Mouse (Mus musculus) monocyte, adult 2 months (primary cell): ENCODE results near the gene Sept8.

Experiments
- DNase-seq, 2 experiments: peaks; one replicate each; pipeline ENCODE4 v3.0.0; 2022; ENCODE audit warnings: low spot score in 2 of 2, low read depth in 1 of 2

Gene Sept8

DNA sequence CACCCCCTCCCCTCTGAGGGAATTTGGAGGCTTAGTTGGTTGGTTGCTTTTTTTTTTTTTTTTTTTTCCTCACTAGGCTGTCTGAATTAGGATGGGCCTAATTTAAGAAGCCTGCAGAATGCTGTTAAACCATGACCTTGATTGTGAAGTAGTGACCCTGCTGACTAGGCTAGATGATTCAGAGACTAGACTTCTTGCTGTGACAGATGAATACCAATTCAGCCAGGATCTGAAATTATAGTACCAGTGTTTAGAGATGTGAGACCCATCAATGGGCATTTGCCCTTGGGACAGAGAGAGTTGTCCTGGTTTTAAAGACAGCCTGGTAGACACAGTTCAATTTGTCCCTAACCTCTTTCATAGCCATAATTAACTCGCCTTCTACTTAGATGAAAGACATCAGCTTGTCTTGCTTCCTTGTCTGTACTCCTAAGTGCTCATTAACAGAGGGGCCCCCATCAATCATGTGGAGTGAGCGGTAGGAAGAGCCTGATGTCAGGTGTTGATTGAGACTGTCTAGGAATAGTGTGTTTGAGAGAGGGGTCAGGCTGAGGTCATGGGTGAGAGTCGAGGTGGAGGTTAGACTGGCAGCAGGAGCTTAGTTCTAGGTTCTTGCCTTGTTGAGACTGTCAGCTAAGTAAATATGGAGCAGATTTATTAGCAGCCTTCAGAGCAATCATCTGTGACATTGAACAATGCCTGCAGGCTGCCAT is 25.7 kb upstream of the Sept8 start:
- no peak for DNase-seq

- no peak for DNase-seq
These were observed 23.6 kb upstream of the Sept8 start for GRCm38 (mm10) chr11:53495417-53495816.

DNA sequence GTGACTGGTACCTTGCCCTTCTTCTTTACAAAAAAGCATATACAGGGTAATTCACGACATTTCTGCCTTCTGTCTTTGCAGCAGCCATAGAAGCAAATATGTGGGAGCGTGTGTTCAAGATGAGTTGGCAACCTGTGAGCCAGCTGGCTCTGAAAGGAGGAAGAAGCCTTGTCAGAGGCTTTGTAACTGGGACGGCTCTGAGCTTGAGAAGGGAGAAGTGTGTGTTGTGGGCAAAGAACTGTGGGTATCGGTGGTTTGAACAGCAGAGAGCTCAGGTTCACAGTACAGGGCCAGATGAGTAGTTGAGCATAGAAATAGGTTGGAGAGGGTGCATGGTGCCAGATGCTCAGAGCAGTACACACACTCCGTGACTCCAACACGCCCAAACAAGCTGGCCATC is 22.1 kb upstream of the Sept8 start:
- DNase-seq = no peak

DNA sequence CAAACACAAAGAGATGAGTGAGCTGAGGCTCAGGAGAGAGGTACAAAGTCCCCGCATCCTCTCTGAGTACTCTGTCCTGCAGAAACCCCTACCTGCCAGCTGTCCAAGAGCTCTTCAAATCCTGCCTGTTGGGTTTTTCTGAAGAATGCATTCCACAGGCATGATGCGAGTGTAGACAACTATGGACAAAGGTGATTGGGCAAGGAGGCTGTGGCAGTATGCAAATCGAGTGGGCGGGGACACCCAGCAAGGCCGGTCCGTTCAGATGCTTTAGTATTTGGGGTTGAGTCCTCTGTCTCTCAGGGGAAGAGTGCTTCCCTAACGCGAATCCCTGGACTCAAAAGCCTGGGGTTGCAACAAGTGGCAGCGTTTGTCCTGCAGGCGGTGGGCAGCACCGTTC is 18.5 kb upstream of the Sept8 start:
- DNase-seq = no peak

GRCm38 (mm10) chr11:53502039-53502765 is 16.9 kb upstream of the Sept8 start:
- no peak for DNase-seq

DNA sequence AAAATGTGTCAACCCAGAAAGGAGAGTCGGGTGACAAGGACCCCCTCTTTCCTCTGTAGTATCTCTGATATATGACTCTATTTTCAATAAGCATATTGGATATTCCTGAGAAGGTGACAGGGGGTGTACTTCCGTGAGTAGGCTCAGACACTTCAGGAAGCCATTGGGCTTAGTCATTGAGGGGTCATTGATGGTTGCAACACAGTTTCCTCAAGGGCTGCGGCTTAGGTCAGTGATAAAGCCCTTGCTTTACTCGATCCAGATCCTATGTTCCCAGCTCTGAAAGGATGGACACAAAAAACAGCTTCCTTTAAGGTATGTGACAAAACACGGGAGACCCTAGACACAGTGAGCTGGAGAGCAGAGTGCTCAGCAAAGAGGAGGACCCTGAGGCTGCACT is 15.3 kb upstream of the Sept8 start:
- no peak for DNase-seq

DNA sequence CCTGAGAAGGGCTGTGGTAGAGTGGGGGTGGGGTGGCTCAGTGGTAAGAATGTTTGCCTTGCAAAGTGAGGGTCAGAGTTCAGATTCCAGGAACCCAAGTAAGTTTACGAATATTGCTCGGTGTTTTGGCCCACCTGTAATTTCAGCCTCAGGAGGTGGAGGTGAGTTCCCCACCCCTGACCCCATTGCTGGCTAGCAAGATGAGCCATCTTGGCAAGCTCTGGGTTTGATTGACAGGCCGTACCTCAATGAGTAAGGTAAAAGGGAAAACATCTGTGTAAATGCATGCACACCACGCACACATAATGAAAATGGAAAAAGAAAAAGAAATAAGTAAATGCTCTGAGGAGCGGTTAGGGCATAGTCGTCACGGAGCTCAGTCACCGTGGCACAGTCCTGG is 14.7 kb upstream of the Sept8 start:
- no peak for DNase-seq

DNA sequence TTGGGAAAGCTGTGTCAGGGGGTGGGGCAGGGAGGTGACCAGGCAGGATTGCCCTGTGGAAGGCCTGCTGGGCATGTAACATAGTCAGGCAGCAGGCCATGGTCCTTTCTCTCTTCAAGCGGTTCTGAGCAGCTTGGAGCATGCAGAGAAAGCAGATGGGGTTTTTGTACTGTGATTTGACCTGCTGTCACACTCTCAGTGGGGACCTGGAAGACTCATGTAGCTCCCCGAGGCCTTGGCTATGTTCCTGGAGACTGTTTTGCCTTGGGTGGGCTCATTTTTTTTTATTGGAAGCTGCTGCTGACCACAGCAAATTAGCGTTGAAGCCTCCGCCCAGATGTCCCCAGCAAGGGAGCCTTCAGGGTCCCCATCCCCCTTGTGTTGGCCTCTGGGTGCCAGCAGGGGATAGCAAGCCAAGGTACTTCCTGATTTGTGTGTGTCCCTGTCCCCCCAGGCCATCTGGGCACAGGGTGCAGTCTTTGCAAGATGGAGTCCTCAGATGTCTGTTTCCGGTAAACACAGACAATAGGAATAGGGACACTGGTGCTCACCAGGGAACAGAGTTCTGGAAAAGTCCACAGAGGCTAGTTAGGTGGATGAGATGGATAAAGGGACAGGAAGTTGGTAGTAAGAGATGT is 13.9 kb upstream of the Sept8 start:
- DNase-seq = no peak

GRCm38 (mm10) chr11:53507098-53507805 is 11.8 kb upstream of the Sept8 start:
- DNase-seq = no peak

DNA sequence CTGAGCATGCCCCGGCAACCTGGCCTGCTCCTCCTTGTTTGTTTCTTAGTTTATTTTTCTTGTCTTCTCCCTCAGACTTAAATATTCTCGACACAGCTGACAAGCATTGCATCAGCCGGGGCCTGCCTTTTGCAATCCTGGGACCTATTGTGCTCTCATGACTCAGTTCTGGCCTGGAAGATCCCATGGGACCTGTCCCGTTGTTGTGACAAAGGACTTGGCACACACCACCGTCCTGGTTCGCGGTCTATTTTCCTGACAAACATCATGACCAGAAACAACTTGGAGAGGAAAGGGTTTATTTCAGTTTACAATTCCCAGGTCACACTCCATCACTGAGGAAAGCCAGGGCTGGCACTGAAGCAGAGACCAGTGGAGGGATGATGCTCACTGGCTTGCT is 10.9 kb upstream of the Sept8 start:
- no peak for DNase-seq

DNA sequence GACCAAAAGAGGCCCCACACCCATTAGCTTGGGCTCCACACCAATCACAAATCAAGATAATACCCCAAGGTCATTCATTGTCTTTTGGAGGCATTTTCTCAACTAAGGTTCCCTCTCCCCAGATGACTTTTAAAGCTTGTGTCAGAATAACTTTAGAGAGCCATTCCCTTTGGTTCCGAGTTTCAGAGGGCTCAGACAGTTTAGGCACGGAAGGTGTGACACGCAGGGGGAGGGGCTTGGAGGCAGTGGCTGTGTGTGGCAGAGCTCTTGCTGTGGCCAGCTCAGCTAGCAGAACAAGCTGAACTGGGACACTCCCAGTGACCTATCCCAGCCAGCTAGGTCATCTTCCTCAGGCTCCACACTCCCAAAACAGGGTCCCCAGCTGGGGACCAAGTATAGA is 10.5 kb upstream of the Sept8 start:
- DNase-seq = no peak

DNA sequence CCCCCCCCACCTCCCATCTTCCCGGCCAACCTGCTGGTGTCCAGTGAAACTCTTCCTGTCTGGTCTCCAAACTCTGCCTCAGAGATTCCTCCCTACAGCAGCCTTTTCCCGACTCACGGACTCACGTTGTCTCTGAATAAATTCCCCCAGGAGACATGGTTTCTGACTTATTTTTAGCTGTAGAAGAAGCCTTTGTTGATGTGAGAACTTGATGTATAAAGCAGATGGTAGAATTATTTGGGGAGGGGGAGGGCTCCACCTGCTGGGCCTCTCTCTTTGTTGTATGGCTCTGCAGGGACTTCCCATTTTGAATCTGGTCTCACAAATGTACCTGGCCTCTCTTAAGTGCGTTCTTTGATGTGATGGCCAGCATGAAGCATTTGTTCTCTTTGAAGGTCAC is 8.7 kb upstream of the Sept8 start:
- DNase-seq = no peak

DNA sequence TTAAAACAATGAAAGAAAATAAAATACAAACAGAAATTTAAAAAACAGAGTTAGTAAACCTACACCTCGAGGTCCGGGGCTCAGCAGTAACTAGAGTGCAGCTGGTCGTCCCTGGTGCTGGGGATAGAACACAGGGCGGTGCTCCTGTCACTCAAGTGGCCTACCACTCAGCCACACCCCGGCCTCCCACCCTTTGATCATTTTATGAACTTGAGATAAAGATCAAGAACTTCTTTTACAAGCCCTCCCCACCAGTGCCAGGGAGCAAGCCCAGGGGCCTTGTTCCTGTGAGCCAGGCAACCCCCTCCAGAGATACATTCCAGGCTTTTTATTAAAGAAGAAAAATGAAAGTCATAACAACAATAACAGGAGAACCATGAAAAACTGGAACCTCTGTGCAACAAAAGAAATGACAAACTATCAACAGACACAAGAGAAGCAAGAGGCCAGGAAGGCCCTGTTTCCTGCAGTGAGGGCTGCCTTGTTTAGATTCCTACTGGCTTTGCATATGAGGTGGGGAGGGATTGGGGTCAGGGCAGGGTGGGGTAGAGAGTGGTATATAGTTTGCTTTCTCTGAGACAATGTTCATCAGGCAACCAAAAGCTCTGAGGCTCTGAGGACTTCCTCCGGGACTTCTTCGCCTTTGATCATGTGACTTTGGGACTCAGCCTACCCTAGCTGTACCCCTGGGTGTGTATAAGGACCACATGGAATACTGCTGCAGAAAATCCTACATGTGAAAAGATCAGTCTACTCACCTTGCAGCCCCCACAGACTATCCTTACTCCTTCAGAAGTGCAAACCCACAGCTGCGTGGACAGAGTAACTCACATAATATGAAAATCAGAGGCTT is 2.1 kb upstream of the Sept8 start:
- no peak for DNase-seq

DNA sequence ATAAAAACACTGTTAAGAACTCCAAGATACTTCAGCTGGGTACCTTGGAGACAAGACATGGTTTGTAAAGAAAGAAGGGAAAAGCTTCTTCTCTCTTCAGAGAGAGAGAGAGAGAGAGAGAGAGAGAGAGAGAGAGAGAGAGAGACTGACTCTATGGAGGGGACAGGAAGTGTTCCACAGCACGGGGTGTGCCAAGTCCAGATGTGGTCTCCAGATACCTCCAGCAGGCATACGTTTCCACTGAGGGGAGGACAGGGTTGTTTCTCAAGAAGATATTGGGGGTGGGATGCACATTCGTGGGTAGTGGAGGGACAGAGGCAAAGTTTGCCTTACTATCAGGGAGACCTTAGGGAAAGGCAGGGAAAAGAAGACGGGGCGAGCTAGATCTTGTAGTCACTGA is 298 bp upstream of the Sept8 start:
- no peak for DNase-seq

DNA sequence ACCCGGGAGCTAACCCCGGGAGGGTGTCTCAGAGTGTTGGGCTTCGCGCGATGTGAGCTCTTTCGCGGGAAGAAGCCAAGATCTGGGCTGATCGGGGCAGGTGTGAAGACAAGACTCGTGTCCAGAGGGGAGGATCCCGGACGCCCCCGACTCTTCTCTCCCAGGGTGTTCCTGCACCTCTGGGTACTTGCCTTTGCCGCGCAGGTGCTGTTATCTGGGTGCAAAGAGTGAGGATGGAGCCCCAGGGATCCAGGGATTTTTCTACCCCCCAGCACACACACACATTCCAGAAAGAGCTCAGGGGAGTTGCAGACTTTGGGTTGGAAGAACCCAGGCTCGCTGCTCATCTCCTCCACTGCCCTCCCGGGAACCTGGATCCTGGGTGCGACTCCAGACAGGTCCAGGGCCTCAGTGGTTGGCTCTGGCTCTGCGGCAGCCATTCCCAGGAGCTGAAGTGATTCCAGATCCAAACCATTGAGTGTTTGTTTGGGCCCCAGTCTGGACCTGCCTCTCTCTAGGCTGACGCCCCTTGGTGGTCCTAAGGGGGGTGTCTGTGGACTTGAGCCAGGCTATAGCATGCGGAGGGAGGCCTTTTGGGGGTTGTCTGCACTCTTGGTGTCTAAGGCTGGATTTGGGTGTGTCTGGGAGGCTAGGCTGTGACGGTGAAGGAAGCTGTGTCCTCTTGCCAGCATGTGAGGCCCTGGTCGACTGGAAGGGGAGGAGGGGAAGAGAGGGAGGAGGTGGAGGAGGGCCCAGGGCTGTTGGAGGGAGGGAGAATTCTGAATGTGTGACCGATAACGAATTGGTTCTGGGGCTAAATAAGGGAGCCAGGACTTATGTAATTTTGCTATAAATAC is 1.3 kb downstream of the Sept8 start:
- no peak for DNase-seq

- no peak for DNase-seq
These were observed 2.2 kb downstream of the Sept8 start for GRCm38 (mm10) chr11:53521120-53521820.

DNA sequence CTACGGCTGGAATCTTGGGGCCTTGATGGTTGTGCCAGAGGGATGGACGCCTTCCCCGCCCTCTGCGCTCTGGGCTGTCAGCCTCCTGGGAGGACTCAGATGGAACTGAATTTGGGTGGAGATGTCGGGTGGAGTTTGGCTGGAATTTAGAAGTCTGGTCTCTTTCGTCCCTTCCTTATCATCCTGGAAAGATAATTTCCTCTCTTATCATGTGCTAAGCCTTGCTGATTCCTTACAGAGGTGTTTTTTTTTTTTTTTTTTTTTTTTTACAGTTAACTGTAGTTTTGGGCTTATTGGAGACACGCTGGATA is 2.7 kb downstream of the Sept8 start:
- DNase-seq = no peak

DNA sequence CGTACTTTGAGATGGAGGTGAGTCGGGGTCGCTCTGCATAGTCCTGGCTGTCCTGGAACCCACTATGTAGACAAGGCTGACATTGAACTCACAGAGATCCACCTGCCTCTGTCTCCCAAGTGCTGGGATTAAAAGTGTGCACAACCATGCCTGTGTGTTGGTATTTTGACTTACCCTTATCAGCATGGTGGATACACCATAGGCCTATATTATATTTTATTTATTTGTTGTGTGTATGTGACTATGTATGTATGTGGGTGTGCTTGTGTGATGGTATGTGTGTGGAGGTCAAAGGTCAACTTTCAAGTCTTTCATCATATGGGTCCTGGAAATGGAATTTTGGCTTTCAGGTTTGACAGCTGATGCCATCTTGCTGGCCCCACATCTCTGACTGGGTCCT is 3.3 kb downstream of the Sept8 start:
- no peak for DNase-seq

GRCm38 (mm10) chr11:53522930-53523329 is 3.9 kb downstream of the Sept8 start:
- no peak for DNase-seq
